Mouse (Mus musculus): ENCODE results near the gene Foxn1. TPM values are rescaled to one million over a fixed set of nuclear protein-coding genes. Genes with fewer than 3 reads are reported as not detected.

Foxn1 gene
- polyA plus RNA-seq, 2 experiments from 2014 or later, result not detected

DNA sequence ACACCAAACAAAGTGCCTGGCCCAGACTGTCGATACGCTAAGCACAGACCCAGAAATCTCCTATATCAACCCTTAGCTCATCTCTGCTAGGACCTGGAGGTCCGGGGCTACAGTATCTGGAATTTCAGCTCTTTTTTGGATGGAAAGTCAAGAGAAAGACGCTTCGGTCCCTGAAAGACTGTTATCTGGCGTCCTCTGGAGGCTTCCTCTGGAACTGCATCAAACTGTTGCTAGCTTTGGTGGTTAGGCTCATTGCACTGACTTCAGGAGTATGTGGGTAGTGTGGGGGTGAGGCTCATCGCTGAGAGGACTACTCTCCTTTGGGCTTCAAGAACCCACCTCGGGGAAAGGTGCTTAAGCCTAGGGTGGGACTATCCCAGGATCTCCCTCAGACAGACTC, 13.3 kb upstream of the Foxn1 start:
- no peak for ATAC-seq

DNA sequence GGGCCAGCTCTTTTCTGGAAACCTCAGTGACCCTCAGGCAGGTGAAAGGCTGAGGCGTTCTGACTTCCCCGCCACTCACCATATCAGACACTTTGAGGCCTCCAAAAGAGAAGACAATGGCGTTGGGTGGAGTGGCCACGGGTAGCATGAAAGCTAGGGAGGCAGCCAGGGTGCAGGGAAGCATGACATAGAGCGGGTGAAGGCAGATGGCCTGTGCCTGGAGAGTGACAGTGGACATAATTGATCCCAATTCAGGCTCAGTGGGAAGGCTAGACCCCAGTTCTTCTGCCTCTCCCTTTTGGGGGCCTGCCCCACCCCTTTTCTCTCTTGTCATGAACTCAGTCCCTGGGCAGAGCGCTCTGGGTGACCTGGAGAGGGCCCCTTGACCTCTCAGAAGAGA, 11.9 kb upstream of the Foxn1 start:
- no peak for ATAC-seq

DNA sequence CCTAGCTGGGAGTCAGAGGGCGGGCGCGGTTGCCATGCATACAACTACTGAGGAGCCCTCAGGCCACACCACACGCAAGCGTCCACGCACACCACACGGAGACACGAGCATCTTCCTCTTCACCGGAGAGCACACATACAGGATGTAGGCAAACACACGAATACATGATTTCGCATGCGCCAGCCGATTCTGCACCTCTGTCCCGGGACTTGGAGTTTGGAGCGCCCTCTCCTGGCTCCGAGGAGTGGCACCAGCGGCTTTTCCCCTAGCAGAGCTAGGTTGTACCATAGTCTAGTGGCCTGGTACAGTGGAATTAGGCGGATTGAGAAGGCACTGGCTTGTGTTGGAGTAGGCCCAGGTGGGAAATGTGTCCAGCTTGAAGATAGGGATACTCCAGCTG, 11.0 kb upstream of the Foxn1 start:
- ATAC-seq, result no peak

GRCm38 (mm10) chr11:78396950-78397349, 10.6 kb upstream of the Foxn1 start:
- no peak for ATAC-seq

DNA sequence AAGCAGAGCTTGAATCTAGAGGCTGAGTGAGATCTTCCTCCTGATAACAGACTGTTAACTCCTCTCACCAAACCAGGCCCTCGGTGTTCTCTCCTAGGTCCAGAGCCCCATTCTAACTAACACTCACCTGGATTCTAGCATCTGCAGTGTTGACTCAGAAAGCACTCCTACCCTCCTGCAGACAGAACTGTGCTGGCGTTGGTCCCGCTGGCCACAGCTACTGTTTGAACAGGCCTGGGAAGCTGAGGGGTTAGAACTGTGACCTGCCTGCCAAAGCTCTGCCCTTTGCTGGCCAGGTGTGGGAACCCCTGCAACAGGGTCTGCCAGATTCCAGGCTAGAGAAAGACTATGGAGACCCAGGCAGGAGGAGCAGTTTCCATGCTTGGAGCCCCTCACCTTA, 6.4 kb upstream of the Foxn1 start:
- no peak for ATAC-seq

DNA sequence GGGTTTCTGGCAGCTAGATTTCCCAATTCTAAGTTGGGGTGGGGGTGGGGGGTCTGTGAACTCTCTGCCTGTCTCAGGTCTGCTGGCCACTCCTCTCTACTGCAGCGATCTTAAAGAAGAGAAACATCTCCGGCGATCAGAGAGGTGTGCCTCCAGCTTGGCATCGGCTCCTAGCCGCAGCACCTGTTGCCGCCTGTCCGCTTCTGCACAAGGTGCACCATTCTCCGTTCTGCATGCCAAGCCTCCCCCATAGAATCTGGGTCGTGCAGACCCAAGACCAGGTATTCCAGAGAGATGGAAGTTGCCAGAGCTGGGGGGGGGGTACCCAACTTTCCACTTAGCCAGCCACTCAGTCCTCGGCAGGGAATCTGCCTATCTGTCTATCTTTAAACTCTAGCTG, 582 bp downstream of the Foxn1 start:
- ATAC-seq, result no peak

DNA sequence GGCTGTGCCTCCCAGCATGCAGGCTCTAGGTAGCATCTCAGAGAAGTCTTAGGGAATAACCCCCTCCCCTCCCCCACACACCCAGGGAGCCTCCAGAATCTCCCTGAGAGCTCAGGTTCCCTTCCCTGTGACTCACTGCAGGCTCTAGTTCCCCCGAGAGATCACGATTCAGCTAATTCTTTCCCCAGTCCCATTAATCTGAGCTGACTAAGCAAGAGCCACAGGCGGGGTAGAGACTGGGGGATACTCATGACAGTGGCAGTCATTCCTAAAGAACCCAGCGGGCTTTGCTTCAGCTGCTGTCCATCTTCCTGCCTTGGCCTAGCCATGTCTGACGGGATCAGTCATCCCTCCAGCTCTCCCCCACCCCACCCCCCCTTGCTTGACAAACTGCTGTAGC, 3.7 kb downstream of the Foxn1 start:
- no peak for ATAC-seq

DNA sequence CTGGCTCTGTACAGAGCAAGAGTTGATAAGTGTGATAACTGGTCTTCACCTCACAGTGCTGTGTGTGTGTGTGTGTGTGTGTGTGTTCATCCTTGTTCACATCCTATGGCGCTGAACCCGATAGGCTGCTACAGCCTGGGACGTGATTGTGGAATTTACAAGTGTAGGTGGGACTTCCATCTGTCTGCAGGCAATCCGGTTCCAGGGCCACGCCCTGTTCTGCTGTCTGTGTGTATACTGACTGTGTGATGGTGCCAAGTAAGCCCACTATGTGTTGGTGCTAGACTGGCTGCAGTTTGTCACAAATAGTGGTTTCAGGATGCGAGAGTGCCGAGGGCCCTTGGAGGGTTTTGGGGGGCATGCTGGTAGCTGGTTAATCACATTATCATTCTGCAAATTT, 4.1 kb downstream of the Foxn1 start:
- ATAC-seq, result no peak

GRCm38 (mm10) chr11:78380996-78381395, 5.4 kb downstream of the Foxn1 start:
- no peak for ATAC-seq

DNA sequence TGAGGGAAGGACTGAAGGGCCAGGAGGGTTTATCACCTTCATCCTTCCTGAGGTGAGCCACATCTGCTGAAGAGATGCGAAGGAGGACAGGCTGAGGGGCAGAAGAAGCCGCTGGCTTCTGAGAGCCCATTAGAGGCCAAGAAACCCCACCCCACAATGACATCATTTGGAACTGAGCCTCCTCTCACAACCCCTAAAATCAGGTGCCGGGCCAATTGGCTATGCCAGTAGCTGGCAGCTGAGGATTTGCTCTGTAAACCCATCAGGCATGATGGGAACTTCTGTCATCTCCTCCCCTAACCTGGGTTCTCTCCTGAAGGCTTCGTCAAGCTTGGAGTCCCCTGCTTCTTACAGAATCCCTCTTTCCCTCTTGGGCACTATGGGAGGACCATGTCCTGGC, 6.0 kb downstream of the Foxn1 start:
- no peak for ATAC-seq

- no peak for ATAC-seq
These were observed 8.7 kb downstream of the Foxn1 start for GRCm38 (mm10) chr11:78377549-78378159.

DNA sequence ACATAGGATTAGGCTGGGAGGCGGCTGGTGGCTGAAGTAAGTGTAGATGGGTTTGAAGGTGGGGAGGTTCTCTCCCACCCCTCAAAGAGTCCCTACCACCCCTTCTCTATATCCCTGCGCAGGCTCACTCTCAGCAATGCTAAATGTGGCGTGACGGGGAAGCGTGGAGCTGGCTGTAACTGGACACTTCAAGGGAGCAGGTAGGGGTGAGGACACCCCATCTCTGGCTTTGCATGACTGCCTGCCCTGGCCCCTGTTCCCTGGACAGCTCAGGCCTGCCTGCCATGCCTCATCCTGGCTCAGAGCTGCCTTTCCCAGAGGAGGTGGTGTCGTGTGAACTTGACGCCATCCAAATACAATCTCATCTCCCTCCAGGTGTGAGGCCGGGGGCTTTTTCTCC, 12.2 kb downstream of the Foxn1 start:
- no peak for ATAC-seq

DNA sequence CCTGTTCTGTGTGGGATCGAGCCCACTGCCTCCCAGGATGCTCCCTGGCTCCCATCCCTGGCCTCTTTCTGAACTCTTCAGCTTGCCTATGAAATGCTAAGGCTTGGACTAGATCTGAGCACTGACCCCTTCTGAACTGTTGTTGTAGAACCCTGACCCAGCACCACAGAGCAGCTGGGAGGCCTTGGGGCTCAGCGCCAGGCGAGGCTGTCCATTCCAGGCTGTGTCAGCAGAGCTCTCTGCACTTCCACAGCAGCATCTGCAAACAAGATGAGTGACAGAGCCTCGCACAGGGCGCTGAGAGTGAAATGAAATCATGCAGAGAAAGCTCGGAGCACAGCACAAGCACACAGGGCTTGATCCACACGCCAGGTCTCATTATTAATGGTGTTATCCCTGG, 13.7 kb downstream of the Foxn1 start:
- no peak for ATAC-seq

DNA sequence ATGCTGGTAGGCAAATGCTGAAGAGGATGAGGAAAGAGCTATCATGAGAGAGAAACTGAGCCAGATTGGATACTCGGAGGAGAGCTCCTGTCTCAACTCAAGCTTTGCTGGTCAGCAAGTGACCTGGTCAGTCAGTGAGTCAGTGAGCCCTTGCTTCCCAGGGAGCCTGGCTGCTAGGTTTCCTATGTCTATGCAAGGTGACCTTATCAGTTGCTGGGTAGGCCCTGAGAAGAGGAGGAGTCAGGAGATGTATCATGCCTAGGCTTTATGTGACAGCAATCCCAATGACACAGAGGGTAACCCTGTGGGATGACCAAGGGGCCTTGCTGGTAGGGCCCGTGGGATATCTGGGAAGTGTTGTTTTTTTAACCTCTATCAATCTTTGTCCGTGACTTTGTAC, 14.2 kb downstream of the Foxn1 start:
- ATAC-seq, result no peak

- no peak for ATAC-seq
These were observed 14.6 kb downstream of the Foxn1 start for GRCm38 (mm10) chr11:78371711-78372110.

GRCm38 (mm10) chr11:78370389-78370788, 16.0 kb downstream of the Foxn1 start:
- ATAC-seq, result no peak

GRCm38 (mm10) chr11:78367456-78368225, 18.7 kb downstream of the Foxn1 start:
- no peak for ATAC-seq

DNA sequence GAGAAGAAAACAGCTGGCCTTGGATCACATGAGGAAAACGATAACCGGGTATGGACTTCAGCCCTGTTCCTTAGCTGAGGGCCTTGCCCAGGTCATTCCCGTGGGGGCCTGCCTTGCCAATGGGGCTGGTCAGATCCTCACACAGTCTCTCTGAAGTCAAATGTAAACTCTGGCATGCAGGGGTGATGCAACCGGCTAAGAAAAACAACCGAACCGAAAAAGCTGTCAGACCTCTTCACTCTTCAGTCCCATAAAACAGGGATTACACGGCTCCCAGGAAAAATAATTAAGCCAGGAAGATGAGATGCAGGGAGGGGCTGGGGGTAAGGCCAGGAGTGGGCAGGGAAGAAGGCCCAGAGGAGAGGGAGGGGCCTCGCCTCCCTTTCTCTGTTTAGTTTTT, 22.3 kb downstream of the Foxn1 start:
- ATAC-seq, result no peak

DNA sequence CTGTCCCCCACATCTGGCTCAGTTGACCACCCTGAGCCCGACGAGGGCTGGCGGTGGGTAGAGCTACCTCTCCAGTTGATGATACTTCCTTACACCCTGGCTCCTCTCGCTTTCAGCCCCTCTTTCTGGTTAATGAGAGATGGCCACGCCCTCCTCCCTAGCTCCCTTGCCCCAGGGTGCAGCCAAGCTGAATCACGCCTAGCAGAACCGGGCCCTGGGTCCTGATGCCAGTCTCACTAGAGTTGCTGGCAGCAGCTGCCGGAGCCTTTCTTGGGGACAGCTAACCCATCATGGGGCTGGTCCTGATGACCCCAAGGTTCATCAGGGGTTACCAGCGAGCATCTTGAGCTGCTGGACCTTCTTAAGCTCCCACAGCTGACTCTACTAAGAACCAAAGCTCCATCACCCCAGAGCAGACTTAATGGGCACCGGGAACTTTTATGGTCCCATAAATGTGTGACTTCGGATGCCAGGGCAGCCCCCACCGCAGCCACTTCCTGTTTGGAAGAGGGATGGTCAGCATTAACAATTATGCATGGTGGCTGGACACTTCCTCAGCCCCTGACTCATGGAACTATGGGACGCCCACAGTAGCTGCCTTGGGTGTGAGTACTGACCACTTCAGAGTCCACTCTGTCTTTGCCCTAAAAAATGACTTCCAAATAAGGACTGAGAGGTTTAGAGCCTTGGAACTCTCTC, 22.9 kb downstream of the Foxn1 start:
- ATAC-seq, result no peak

DNA sequence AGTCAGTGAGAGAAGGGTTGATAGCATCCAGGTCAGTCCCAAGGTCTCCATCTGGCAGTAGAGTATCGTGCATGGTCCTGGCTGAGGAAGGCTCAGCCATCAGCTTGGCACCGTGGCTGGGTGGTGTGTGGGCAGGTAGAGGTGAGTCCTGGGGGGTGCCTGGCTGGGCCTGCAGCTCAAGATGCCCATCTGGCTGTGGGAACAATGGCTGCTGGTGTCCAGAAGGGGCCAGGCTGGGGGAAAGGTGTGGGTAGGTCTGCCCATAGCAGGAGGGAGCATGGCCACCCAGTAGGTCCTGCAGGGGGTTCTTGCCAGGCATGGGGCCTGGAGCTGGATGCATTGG, 25.6 kb downstream of the Foxn1 start:
- ATAC-seq, result no peak

GRCm38 (mm10) chr11:78360125-78360788, 26.1 kb downstream of the Foxn1 start:
- peak; percentile 85 for ATAC-seq

GRCm38 (mm10) chr11:78358330-78359007, 27.9 kb downstream of the Foxn1 start:
- no peak for ATAC-seq

All from activated CD4-positive, CD25-positive, alpha-beta regulatory T cell, adult 4 months (primary cell).